Mouse (Mus musculus) CH12.LX (cell line): ENCODE data around the gene Mrtfa. TPM values are rescaled to one million over a fixed set of nuclear protein-coding genes. Genes with fewer than 3 reads are reported as not detected.

Experiments used
- DNase-seq: peaks from one replicate; pipeline ENCODE4 v3.0.0-alpha.2; 2013; ENCODE audit errors: extremely low read depth
- H3K27ac ChIP-seq: 2 replicates; pipeline ENCODE4 v1.5.1; 2012; ENCODE audit warnings: low read depth, mild to moderate bottlenecking, control low read depth, moderate library complexity; ENCODE audit not compliant: insufficient read depth
- H3K27me3 ChIP-seq: replicated peaks from 2 replicates; pipeline ENCODE3; 2012; ENCODE audit warnings: inconsistent platforms
- H3K36me3 ChIP-seq, 2 experiments: replicated peaks in 1 of 2; 2 replicates each; pipeline versions ENCODE3 to v1.6.1; 2012; ENCODE audit warnings: inconsistent platforms in 1 of 2, low read length in 1 of 2, mild to moderate bottlenecking in 1 of 2, mixed read lengths in 1 of 2, moderate library complexity in 1 of 2; ENCODE audit not compliant: control insufficient read depth in 1 of 2, insufficient read depth in 1 of 2
- H3K4me1 ChIP-seq, 2 experiments: 2 replicates each; pipeline ENCODE4 v1.6.1; 2012; ENCODE audit warnings: inconsistent platforms in 1 of 2, moderate library complexity in 1 of 2; ENCODE audit not compliant: insufficient read depth in 2 of 2, control insufficient read depth in 1 of 2
- H3K4me2 ChIP-seq: 2 replicates; pipeline ENCODE4 v1.6.1; 2012; ENCODE audit warnings: low read depth, mild to moderate bottlenecking, control low read depth; ENCODE audit not compliant: poor library complexity, insufficient read depth, severe bottlenecking
- H3K4me3 ChIP-seq, 3 experiments: fragments of 150-350 bp in 1 of 3; sonication (generic) in 1 of 3; replicated peaks in 1 of 3; 2 replicates each; pipeline versions ENCODE3 to v1.5.1; 2011 to 2012; ENCODE audit warnings: low read depth in 2 of 3, low read length in 2 of 3, mild to moderate bottlenecking in 2 of 3, moderate library complexity in 2 of 3, control low read depth in 1 of 3, improper control_type of control experiment in 1 of 3, inconsistent platforms in 1 of 3, mixed read lengths in 1 of 3; ENCODE audit not compliant: poor library complexity in 1 of 3
- H3K79me2 ChIP-seq: replicated peaks from 2 replicates; pipeline ENCODE4 v1.6.1; 2012; ENCODE audit warnings: mild to moderate bottlenecking, moderate library complexity; ENCODE audit not compliant: control insufficient read depth, poor library complexity, insufficient read depth, severe bottlenecking; ENCODE audit errors: extremely low read depth
- H3K9ac ChIP-seq: 2 replicates; pipeline ENCODE4 v1.6.1; 2012; ENCODE audit warnings: low read depth, mild to moderate bottlenecking, control low read depth, moderate library complexity; ENCODE audit not compliant: insufficient read depth
- H3K9me3 ChIP-seq: replicated peaks from 2 replicates; pipeline ENCODE3; 2012; ENCODE audit warnings: low read length, inconsistent platforms, mixed read lengths
- BHLHE40 ChIP-seq: IDR thresholded peaks from 2 replicates; pipeline ENCODE4 v1.6.1; 2011; ENCODE audit warnings: mild to moderate bottlenecking, low read depth, low read length, improper control_type of control experiment
- CHD1 ChIP-seq: IDR thresholded peaks from 2 replicates; pipeline ENCODE4 v1.6.1; 2012; ENCODE audit warnings: low read depth, low read length, improper control_type of control experiment, inconsistent platforms
- CHD2 ChIP-seq: IDR thresholded peaks from 2 replicates; pipeline ENCODE4 v1.6.1; 2011; ENCODE audit warnings: low read length, improper control_type of control experiment
- E2F4 ChIP-seq: IDR thresholded peaks from 2 replicates; pipeline ENCODE4 v1.6.1; 2011; ENCODE audit warnings: low read depth, low read length, improper control_type of control experiment; ENCODE audit not compliant: insufficient replicate concordance
- ELF1 ChIP-seq: IDR thresholded peaks from 2 replicates; pipeline ENCODE4 v1.6.1; 2014; ENCODE audit warnings: low read depth, mild to moderate bottlenecking, inconsistent platforms, low read length, improper control_type of control experiment
- ETS1 ChIP-seq: conservative IDR thresholded peaks from 2 replicates; pipeline ENCODE4 v1.6.1; 2012; ENCODE audit warnings: low read depth, mild to moderate bottlenecking, inconsistent platforms, low read length, improper control_type of control experiment, moderate library complexity
- JUN ChIP-seq: IDR thresholded peaks from 2 replicates; pipeline ENCODE4 v1.6.1; 2011; ENCODE audit warnings: low read depth, mild to moderate bottlenecking, low read length, improper control_type of control experiment, moderate library complexity; ENCODE audit not compliant: insufficient read depth
- JUND ChIP-seq: conservative IDR thresholded peaks from 2 replicates; pipeline ENCODE4 v1.6.1; 2011; ENCODE audit warnings: low read depth, low read length, improper control_type of control experiment
- KAT2A ChIP-seq: IDR thresholded peaks from 2 replicates; pipeline ENCODE4 v1.6.1; 2012; ENCODE audit warnings: low read length, improper control_type of control experiment, inconsistent platforms; ENCODE audit not compliant: insufficient replicate concordance
- MAFK ChIP-seq: IDR thresholded peaks from 2 replicates; pipeline ENCODE4 v1.6.1; 2011; ENCODE audit warnings: low read length, improper control_type of control experiment; ENCODE audit not compliant: insufficient replicate concordance
- MAZ ChIP-seq: IDR thresholded peaks from 2 replicates; pipeline ENCODE4 v1.6.1; 2012; ENCODE audit warnings: low read depth, mild to moderate bottlenecking, inconsistent platforms, low read length, improper control_type of control experiment, moderate library complexity
- NRF1 ChIP-seq: IDR thresholded peaks from 2 replicates; pipeline ENCODE4 v1.6.1; 2014; ENCODE audit warnings: low read depth, mild to moderate bottlenecking, inconsistent platforms, low read length, improper control_type of control experiment, moderate library complexity
- PAX5 ChIP-seq: IDR thresholded peaks from 2 replicates; pipeline ENCODE4 v1.6.1; 2012; ENCODE audit warnings: low read length, inconsistent platforms, mixed read lengths
- SIN3A ChIP-seq: IDR thresholded peaks from 2 replicates; pipeline ENCODE4 v1.6.1; 2012; ENCODE audit warnings: low read length, improper control_type of control experiment, inconsistent platforms
- SMC3 ChIP-seq: IDR thresholded peaks from 2 replicates; pipeline ENCODE4 v1.6.1; 2011; ENCODE audit warnings: low read depth, low read length, improper control_type of control experiment
- TBP ChIP-seq: conservative IDR thresholded peaks from 2 replicates; pipeline ENCODE4 v1.6.1; 2011; ENCODE audit warnings: low read depth, low read length, improper control_type of control experiment
- TCF12 ChIP-seq: IDR thresholded peaks from 2 replicates; pipeline ENCODE4 v1.6.1; 2014; ENCODE audit warnings: low read depth, mild to moderate bottlenecking, inconsistent platforms, low read length, improper control_type of control experiment
- UBTF ChIP-seq: IDR thresholded peaks from 2 replicates; pipeline ENCODE4 v1.6.1; 2012; ENCODE audit warnings: low read depth, mild to moderate bottlenecking, inconsistent platforms, low read length, improper control_type of control experiment, moderate library complexity
- ZC3H11A ChIP-seq: IDR thresholded peaks from 2 replicates; pipeline ENCODE4 v1.6.1; 2012; ENCODE audit warnings: low read depth, mild to moderate bottlenecking, inconsistent platforms, low read length, improper control_type of control experiment
- ZMIZ1 ChIP-seq: IDR thresholded peaks from 2 replicates; pipeline ENCODE4 v1.6.1; 2012; ENCODE audit warnings: low read depth, mild to moderate bottlenecking, inconsistent platforms, low read length, improper control_type of control experiment
- dilution Hi-C: fragments of 300-500 bp; cut with MboI; formaldehyde crosslinking; loops from 2 replicates; pipeline ENCODE4 v1.14.3; 2020; ENCODE audit warnings: low sequenced_read_pairs; ENCODE audit not compliant: extremely low pct_unique_long_range_greater_than_20kb, extremely low pct_ligation_motif_present
- in situ Hi-C: fragments of 300-500 bp; cut with MboI; formaldehyde crosslinking; loops from 3 replicates; pipeline ENCODE4 v1.14.3; 2019; ENCODE audit warnings: low sequenced_read_pairs, low pct_ligation_motif_present, low pct_unique_long_range_greater_than_20kb, mixed read lengths
- polyA plus RNA-seq: library from polyadenylated mRNA; unstranded; fragments of >175 nt; gene quantifications from 2 replicates; pipeline ENCODE4 v1.2.1, GENCODE M21; 2012; ENCODE audit warnings: low read depth; ENCODE audit not compliant: insufficient read length
- total RNA-seq, 2 experiments: library from RNA; depleted of rRNA; stranded (reverse); fragments of 300-350 nt in 1 of 2; fragments of >200 nt in 1 of 2; gene quantifications; 2 replicates each; pipeline ENCODE4 v1.2.3; 2012 to 2014

Mrtfa gene
- total and polyA plus RNA-seq, 3 experiments: 4.6 to 23.2 (median 8.2) TPM

DNA sequence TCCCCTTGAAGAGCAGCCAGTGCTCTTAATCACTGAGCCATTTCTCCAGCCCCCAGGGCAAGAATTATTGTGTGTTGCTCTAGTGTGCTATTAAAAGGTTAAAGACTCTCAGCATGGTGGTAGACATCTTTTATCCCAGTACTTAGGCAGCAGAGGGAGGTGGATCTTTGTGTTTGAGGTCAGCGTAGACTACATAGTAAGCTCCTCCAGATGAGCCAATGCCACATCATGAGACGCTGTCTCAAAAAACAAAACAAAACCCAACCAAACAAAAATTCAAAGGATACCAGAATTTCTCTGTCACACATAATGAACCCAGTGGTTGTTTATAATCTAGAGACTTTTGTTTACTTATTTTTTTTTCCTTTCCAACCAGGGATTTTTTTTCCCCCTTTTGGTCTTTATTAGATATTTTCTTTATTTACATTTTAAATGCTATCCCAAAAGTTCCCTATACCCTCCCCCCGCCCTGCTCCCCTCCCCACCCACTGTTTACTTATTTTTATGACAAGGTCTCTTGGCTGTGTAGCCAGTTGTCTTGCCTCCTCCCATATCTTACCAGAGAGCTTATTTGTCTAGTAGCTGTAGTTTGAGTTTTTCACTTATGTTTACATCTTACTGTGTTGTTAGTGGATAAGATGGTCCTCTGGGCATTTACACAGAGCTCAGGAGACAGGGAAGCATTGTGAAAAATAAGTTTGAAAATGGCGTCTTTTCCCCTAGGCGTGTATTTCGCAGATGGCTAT lies 194.3 kb downstream of the Mrtfa start:
- dilution Hi-C loops: no loop called here
- no peak overlapping the region for H3K4me3 ChIP-seq
- in situ Hi-C loops: no loop called here
- TF ChIP-seq JUN (no peak), MAFK (no peak), TCF12 (no peak), ZMIZ1 (no peak)
- no peak overlapping the region for H3K27ac ChIP-seq
- peaks cover 0 to 8% of the 10 kb centered on the region in 2 experiments for H3K36me3 ChIP-seq
- no peak overlapping the region for H3K4me2 ChIP-seq
- no peaks in the 10 kb centered on the region for H3K9me3 ChIP-seq
- H3K79me2 ChIP-seq: no peaks in the 10 kb centered on the region
- H3K4me1 ChIP-seq: peaks cover 0 to 15% of the 10 kb centered on the region in 2 experiments; a peak in 1 of 4 replicates
- no peak for DNase-seq
- H3K27me3 ChIP-seq: no peaks in the 10 kb centered on the region
- H3K9ac ChIP-seq: no peak overlapping the region

- no peak overlapping the region for H3K9ac ChIP-seq
- no peak overlapping the region for H3K4me3 ChIP-seq
- H3K4me1 ChIP-seq: peaks cover 2 to 9% of the 10 kb centered on the region in 2 experiments; a peak in 1 of 4 replicates
- no peak for TF ChIP-seq JUND
- no peak for TF ChIP-seq ZC3H11A
- no peak for TF ChIP-seq TBP
- no peak for TF ChIP-seq MAZ
- TF ChIP-seq JUN: no peak
- TF ChIP-seq SIN3A: no peak
- TF ChIP-seq CHD1: no peak
- TF ChIP-seq BHLHE40: no peak
- TF ChIP-seq SMC3: no peak
- no peak for TF ChIP-seq NRF1
- no peak for TF ChIP-seq E2F4
- TF ChIP-seq ELF1: no peak
- no peak for TF ChIP-seq CHD2
- TF ChIP-seq ETS1: no peak
- TF ChIP-seq KAT2A: no peak
- no peak for TF ChIP-seq UBTF
- no peak for TF ChIP-seq PAX5
- no peak overlapping the region for H3K4me2 ChIP-seq
- no peak for DNase-seq
- in situ Hi-C loops: no loop called here
- H3K27me3 ChIP-seq: no peaks in the 10 kb centered on the region
- no peaks in the 10 kb centered on the region for H3K79me2 ChIP-seq
- H3K36me3 ChIP-seq: peaks cover 0 to 8% of the 10 kb centered on the region in 2 experiments
- no peaks in the 10 kb centered on the region for H3K9me3 ChIP-seq
- no peak overlapping the region for H3K27ac ChIP-seq
- dilution Hi-C loops: no loop called here
Measured at GRCm38 (mm10) chr15:80994959-80995358, 195.6 kb downstream of the Mrtfa start.
